Mouse (Mus musculus): Measurements from ENCODE around the gene Tmprss13. TPM values are rescaled to one million over a fixed set of nuclear protein-coding genes. Genes with fewer than 3 reads are reported as not detected.

Tmprss13 gene
- total and polyA plus RNA-seq, 3 experiments, result not detected

DNA sequence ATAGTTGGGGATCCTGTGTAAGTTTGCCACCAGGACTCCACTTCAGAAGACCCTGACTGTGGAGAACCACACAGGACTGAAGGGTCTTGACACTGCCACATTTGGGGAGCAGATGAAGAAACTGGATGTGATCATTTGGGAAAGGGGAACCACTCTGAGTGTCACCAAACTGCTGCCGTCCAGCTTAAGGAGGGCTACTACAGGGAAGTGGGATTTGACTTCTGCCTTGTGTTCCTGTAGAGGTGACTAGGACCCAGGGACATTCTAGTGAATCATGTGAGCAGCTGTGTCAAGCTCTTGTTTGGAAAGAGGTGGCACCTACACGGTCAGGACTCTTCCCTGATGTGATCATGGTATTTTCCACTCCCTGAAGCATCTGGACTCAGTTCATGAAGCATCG lies 5.0 kb upstream of the Tmprss13 start:
- Histone ChIP-seq H3K9me3 (replicated peaks; ENCODE audit: low read length) (no peaks in the 10 kb centered on the region), H3K27me3 (replicated peaks) (peaks cover 62% of the 10 kb centered on the region), H3K4me2 (ENCODE audit: insufficient read depth, low read depth, poor library complexity, severe bottlenecking) (no peak overlapping the region), H3K79me2 (replicated peaks; ENCODE audit: control insufficient read depth, extremely low read depth, insufficient read depth, poor library complexity, severe bottlenecking) (no peaks in the 10 kb centered on the region), H3K4me1 (ENCODE audit: control insufficient read depth in 1 of 2, insufficient read depth in 2 of 2) (peaks cover 0 to 6% of the 10 kb centered on the region in 2 experiments; a peak in 1 of 4 replicates), H3K4me3 (replicated peaks in 1 of 3; ENCODE audit: low read depth in 2 of 3, low read length in 2 of 3, poor library complexity in 1 of 3) (no peak overlapping the region), H3K27ac (ENCODE audit: insufficient read depth, low read depth) (no peak overlapping the region), H3K9ac (ENCODE audit: insufficient read depth, low read depth) (no peak overlapping the region), H3K36me3 (replicated peaks in 1 of 2; ENCODE audit: control insufficient read depth in 1 of 2, insufficient read depth in 1 of 2, low read length in 1 of 2) (no peaks in the 10 kb centered on the region)
- TF ChIP-seq PAX5 (IDR thresholded peaks at IDR 0.05; ENCODE audit: low read length), result no peak
- no peak for TF ChIP-seq HCFC1 (IDR thresholded peaks at IDR 0.05; ENCODE audit: low read depth, low read length)
- no peak for TF ChIP-seq ELF1 (IDR thresholded peaks at IDR 0.05; ENCODE audit: low read depth, low read length)
- TF ChIP-seq SMC3 (IDR thresholded peaks at IDR 0.05; ENCODE audit: low read depth, low read length), result no peak
- TF ChIP-seq JUND (conservative IDR thresholded peaks at IDR 0.05; ENCODE audit: low read depth, low read length), result no peak
- no peak for TF ChIP-seq NRF1 (IDR thresholded peaks at IDR 0.05; ENCODE audit: low read depth, low read length)
- TF ChIP-seq E2F4 (IDR thresholded peaks at IDR 0.05; ENCODE audit: insufficient replicate concordance, low read depth, low read length), result no peak
- no peak for TF ChIP-seq POLR2AphosphoS2 (IDR thresholded peaks at IDR 0.05; ENCODE audit: low read depth, low read length)
- no peak for TF ChIP-seq CHD2 (IDR thresholded peaks at IDR 0.05; ENCODE audit: low read length)
- no peak for TF ChIP-seq CTCF (conservative IDR thresholded peaks at IDR 0.05 in 1 of 2, IDR thresholded peaks at IDR 0.05 in 1 of 2; ENCODE audit: low read depth in 2 of 2, low read length in 2 of 2)
- TF ChIP-seq MXI1 (IDR thresholded peaks at IDR 0.05; ENCODE audit: low read depth, low read length), result no peak
- TF ChIP-seq USF1 (IDR thresholded peaks at IDR 0.05; ENCODE audit: low read depth, low read length), result no peak
- TF ChIP-seq ZKSCAN1 (IDR thresholded peaks at IDR 0.05; ENCODE audit: borderline replicate concordance, low read depth, low read length), result no peak
- TF ChIP-seq ZC3H11A (IDR thresholded peaks at IDR 0.05; ENCODE audit: low read depth, low read length), result no peak
- no peak for TF ChIP-seq NELFE (IDR thresholded peaks at IDR 0.05; ENCODE audit: low read depth, low read length)
- TF ChIP-seq KAT2A (IDR thresholded peaks at IDR 0.05; ENCODE audit: insufficient replicate concordance, low read length), result no peak
- no peak for DNase-seq (ENCODE audit: extremely low read depth)
- dilution Hi-C loops (cut with MboI; ENCODE audit: extremely low pct_ligation_motif_present, extremely low pct_unique_long_range_greater_than_20kb, low sequenced_read_pairs), result no loop called here
- in situ Hi-C loops (cut with MboI; ENCODE audit: low pct_ligation_motif_present, low pct_unique_long_range_greater_than_20kb, low sequenced_read_pairs), result no loop called here

DNA sequence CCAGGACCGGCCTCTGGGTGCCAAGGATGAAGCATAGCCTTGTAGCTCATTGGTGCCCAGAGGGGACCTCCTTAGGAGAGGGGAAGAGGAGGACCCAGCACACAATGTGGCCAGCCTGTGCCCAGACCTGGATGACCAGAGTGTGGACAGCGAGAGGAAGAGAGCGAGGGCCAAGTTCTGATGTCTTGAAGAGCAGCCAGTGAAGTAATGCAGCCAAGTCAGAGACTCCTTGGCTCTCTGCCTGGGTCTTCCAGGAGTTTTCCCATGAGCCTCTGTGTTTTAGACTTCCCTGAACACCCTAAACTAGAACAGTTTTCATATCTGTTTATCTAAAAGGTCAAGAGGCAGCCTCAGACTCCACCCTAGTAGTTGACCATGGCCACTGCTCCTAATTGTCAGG lies 1.3 kb upstream of the Tmprss13 start:
- dilution Hi-C loops (cut with MboI; ENCODE audit: extremely low pct_ligation_motif_present, extremely low pct_unique_long_range_greater_than_20kb, low sequenced_read_pairs) (no loop called here), in situ Hi-C loops (cut with MboI; ENCODE audit: low pct_ligation_motif_present, low pct_unique_long_range_greater_than_20kb, low sequenced_read_pairs) (no loop called here)
- TF ChIP-seq TCF12 (IDR thresholded peaks at IDR 0.05; ENCODE audit: low read depth, low read length) (no peak), MAFK (IDR thresholded peaks at IDR 0.05; ENCODE audit: insufficient replicate concordance, low read length) (no peak), ZMIZ1 (IDR thresholded peaks at IDR 0.05; ENCODE audit: low read depth, low read length) (no peak), NRF1 (IDR thresholded peaks at IDR 0.05; ENCODE audit: low read depth, low read length) (no peak), NELFE (IDR thresholded peaks at IDR 0.05; ENCODE audit: low read depth, low read length) (no peak), ELF1 (IDR thresholded peaks at IDR 0.05; ENCODE audit: low read depth, low read length) (no peak), POLR2AphosphoS2 (IDR thresholded peaks at IDR 0.05; ENCODE audit: low read depth, low read length) (no peak), ZC3H11A (IDR thresholded peaks at IDR 0.05; ENCODE audit: low read depth, low read length) (no peak), PAX5 (IDR thresholded peaks at IDR 0.05; ENCODE audit: low read length) (no peak), JUN (IDR thresholded peaks at IDR 0.05; ENCODE audit: insufficient read depth, low read depth, low read length) (no peak), MEF2A (IDR thresholded peaks at IDR 0.05; ENCODE audit: borderline replicate concordance, low read depth, low read length) (no peak), ZNF384 (IDR thresholded peaks at IDR 0.05; ENCODE audit: low read depth, low read length) (no peak), IRF4 (IDR thresholded peaks at IDR 0.05; ENCODE audit: low read depth, low read length) (no peak), POLR2A (IDR thresholded peaks at IDR 0.05; ENCODE audit: low read depth, low read length) (no peak), RAD21 (IDR thresholded peaks at IDR 0.05; ENCODE audit: low read depth, low read length) (no peak), SMC3 (IDR thresholded peaks at IDR 0.05; ENCODE audit: low read depth, low read length) (no peak), MAX (IDR thresholded peaks at IDR 0.05; ENCODE audit: low read length) (no peak), CHD2 (IDR thresholded peaks at IDR 0.05; ENCODE audit: low read length) (no peak), USF1 (IDR thresholded peaks at IDR 0.05; ENCODE audit: low read depth, low read length) (no peak)
- Histone ChIP-seq H3K9ac (ENCODE audit: insufficient read depth, low read depth) (no peak overlapping the region), H3K36me3 (replicated peaks in 1 of 2; ENCODE audit: control insufficient read depth in 1 of 2, insufficient read depth in 1 of 2, low read length in 1 of 2) (no peaks in the 10 kb centered on the region), H3K9me3 (replicated peaks; ENCODE audit: low read length) (no peaks in the 10 kb centered on the region), H3K4me3 (replicated peaks in 1 of 3; ENCODE audit: low read depth in 2 of 3, low read length in 2 of 3, poor library complexity in 1 of 3) (no peak overlapping the region), H3K27ac (ENCODE audit: insufficient read depth, low read depth) (no peak overlapping the region), H3K79me2 (replicated peaks; ENCODE audit: control insufficient read depth, extremely low read depth, insufficient read depth, poor library complexity, severe bottlenecking) (no peaks in the 10 kb centered on the region), H3K4me2 (ENCODE audit: insufficient read depth, low read depth, poor library complexity, severe bottlenecking) (no peak overlapping the region), H3K4me1 (ENCODE audit: control insufficient read depth in 1 of 2, insufficient read depth in 2 of 2) (peaks cover 0 to 10% of the 10 kb centered on the region in 2 experiments; a peak in 2 of 4 replicates), H3K27me3 (replicated peaks) (peaks cover 65% of the 10 kb centered on the region)
- DNase-seq (ENCODE audit: extremely low read depth), result no peak

Data from CH12.LX (cell line).